Mouse (Mus musculus) right cerebral cortex, postnatal 25 days (tissue): ENCODE results near the gene Cwh43.
A peak's percentile ranks its signal among the peaks of the same experiment; 100 is the strongest.

Experiments
- DNase-seq: peaks from one replicate; pipeline ENCODE4 v3.0.0; 2022

Gene Cwh43

DNA sequence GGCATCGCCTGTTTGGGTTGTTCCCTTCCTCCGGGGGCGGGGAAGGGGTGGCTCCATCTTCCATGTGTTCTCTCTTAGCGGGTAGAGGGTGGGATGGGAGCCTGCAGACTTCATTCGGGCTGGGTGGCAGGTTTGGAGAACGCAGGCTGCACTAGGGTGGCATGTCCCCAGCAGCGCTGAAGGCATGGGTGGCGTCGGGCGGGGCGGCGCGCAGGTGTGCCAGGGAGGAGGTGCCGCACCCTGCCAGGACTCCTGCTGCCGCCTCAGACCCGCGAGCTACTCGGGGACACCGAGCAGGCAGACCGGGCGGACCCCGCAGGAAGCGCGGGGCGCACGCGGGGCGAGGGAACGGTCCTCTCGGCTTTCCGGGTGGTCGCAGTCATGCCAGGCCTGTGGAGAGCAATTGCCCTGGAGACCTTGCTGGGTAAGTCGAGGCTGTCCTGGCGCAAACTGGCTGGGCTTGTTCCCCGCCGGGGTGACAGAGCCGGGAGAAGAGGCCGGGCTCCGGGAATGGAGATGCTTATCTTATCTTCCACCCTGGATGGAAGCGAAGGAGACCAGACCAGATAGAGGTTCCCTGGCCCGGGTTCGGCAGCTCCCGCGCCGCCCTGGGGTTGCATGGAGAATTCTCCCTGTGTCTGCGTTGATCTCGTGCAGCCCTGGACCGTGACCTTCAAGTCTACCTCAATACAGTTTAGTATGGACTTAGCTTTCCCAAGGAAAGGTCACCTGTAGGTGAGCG, at the start of gene Cwh43:
Gene Cwh43 (plus strand): TSS at position 95 of the 742 bp plus-strand sequence.
- peak; percentile 45 for DNase-seq

- DNase-seq, result no peak
Measured at GRCm38 (mm10) chr5:73359134-73359751, 46.6 kb upstream of the Cwh43 start.

DNA sequence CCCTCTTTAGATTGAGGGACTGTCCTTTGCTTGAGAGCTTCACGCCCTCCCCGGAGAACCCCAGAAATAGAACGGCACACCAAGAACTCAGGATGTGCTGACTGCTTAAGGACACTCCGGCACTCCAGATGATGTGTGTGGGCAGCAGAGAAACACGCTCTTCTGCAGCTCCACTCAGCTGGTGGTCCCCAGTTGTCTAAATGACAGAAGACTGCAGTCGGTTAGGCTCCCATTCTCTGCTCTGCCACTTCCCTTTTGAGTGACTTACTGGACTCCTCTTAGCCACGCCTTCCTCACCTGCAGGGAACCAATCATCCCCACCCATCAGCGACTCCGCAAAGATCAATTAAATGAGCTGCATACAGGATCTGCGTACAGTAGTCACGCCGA, 46.1 kb upstream of the Cwh43 start:
- peak; percentile 66 for DNase-seq

- no peak for DNase-seq
Measured at GRCm38 (mm10) chr5:73360240-73360639, 45.6 kb upstream of the Cwh43 start.

- no peak for DNase-seq
Measured at GRCm38 (mm10) chr5:73362338-73362737, 43.5 kb upstream of the Cwh43 start.

GRCm38 (mm10) chr5:73362791-73363190, 43.1 kb upstream of the Cwh43 start:
- DNase-seq, result no peak

DNA sequence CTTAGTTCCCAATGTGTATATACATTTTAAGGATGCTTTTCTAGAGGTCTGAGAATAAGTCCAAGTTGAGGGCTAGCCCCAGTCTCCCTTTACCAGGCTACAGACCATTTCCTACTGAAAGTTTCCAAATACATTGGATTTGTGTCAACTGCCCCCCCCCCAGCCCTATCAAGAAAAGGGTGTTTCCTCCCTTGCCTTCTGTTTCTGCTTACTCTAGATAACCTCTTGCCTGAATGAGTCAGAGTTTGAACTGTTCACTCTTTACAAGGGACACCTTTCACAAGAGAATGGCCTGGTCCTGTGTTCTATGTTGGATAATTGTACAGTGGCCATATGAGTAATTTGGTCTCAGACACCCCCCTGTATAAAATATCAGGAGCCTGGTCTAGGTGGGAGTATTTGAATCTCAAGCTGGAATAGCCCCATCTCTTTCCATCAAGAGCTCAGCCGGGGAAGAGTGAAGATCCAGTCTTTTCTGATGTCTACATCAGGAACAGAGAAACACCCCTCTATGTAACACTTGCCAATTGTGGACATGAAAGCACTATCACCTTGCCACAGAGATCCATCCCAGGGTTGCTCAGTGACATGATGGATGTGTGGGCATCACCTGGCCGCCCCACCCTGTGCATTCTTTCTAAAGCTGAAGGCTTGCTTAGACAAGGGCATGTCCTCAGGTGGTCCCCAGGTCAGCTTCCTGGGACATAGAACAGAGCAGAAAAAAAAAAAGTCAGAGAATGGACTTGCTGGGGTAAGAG, 41.6 kb upstream of the Cwh43 start:
- DNase-seq, result no peak

DNA sequence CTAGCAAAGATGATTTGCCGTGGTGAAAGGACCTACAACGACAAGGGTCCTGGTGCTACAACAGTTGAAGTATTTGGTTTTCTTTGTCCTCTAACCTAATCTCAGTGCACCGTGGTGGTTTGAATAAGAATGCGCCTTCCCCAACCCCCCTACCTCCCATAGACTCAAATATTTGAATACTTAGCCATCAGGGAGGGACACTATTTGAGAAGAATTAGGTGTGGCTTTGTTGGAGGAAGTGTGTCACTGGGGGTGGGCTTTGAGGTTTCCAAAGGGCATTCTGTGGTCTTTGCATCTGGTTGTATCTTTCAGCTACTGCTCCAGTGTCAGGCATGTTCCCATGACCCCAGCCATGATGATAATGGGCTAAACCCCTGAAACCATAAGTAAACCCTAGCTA, 38.0 kb upstream of the Cwh43 start:
- no peak for DNase-seq

- no peak for DNase-seq
Measured at GRCm38 (mm10) chr5:73368845-73369447, 36.9 kb upstream of the Cwh43 start.

DNA sequence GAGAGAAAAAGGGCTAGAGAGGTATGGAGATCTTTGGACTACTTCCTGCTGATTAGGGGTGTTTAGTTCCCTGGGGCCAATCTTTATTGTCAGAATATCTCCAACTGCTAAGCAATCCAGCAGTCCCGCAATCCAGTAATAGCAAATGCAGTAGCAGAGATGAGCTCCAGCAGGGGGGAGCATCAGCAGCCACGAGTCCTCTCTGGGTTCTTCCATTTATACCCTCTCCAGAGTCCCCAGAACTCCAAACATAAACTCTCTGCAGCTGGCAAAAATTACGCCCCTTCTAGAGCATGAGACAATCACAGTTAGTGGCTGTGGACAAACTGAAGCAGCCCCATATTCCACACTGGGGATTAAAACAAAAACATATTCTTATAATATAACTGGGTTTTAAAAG, 36.1 kb upstream of the Cwh43 start:
- no peak for DNase-seq

DNA sequence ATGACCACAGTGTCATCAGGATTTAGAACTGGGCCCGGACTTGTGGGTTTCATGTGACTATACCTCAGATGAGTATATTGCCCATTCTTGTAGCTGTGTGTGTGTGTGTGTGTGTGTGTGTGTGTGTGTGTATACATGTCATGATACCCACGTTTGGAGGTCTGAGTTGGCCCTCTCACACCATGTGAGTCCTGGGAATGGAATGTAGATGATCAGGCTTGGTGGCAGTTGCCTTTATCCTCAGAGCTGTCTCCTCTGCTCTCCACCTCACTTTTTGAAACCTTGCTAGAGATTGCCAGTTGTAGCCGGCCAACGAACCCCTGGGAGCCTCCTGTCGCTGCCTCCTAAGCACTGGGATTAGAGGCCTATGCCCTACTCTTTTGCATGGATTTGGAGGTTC, 33.3 kb upstream of the Cwh43 start:
- no peak for DNase-seq

DNA sequence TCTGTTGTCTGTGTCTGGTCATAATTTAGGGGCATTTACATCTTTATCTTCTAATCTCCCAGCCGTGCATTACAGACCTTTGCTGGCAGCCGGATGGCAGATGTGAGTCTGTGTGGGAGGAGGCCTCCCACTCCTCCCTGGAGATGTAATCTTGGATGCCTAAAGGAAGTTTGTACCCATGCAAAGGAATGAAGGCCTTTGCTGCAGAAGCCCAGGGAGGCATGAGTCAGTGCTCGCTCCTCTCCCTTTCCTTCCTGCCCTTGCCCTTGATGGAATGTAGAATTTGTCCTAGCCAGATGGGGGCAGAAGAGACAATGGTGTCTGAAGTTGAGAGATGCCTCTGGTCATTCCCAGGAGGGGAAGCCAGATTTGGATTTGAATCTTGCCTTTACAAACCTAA, 32.7 kb upstream of the Cwh43 start:
- no peak for DNase-seq

- DNase-seq, result no peak
Measured at GRCm38 (mm10) chr5:73376041-73376440, 29.8 kb upstream of the Cwh43 start.

DNA sequence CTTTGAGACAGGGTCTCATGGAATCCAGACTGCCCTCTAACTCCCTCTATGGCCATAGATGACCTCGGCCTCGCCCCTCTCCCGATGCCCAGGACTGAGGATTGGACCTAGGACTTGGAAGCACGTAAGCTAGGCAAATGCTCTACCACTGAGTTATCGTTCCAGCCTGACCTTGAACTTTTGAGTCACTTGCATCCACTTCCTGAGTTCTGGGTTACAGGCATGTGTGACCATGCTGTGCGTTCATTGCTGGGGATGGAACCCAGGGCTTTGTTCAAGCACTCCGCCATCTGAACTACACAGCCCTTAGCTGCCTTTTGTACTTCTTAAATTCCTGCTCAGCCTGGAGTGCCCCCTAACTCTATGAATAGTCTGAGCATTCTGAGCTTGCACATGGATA, 29.4 kb upstream of the Cwh43 start:
- no peak for DNase-seq

DNA sequence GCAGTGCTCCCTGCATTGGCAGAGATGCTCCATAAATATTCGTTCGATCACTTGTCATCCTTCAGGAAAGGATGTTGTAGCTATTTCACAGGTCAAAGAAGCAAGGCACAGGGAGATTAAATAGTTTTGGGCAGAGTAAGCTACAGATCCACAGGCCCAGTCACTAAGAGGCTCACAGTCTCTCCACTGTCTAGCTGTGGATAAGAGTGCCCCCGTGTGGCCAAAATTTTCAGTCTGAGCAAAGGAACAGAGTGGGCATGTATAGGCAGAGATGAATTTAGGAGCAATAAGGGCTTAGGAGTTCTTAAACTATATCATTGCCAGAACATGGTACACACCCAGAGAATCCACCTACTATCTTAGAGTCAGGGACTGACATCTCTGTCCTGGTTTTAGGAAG, 26.0 kb upstream of the Cwh43 start:
- peak; percentile 81 for DNase-seq

- no peak for DNase-seq
Measured at GRCm38 (mm10) chr5:73380829-73381228, 25.0 kb upstream of the Cwh43 start.

DNA sequence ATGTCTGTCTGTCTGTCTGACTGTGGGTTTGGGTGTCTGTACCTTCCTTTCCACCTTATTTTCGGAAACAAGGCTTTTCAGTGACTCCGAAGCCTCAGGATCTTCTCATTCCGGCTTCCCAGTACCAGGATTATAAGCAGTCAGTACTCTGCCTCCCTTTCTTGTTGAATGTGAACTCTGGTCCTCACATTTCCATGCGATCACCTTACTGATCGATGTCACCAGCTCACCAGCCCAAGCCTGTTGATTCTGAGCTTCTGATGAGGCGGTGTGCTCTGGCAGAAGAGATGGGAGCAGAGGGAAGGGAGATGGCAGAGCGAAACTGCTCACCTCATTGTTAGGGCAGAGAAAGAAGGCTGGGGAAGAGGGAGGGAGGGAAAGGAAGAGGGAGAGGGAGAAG, 24.4 kb upstream of the Cwh43 start:
- DNase-seq, result no peak

- DNase-seq, result no peak
Measured at GRCm38 (mm10) chr5:73381976-73382540, 23.8 kb upstream of the Cwh43 start.

DNA sequence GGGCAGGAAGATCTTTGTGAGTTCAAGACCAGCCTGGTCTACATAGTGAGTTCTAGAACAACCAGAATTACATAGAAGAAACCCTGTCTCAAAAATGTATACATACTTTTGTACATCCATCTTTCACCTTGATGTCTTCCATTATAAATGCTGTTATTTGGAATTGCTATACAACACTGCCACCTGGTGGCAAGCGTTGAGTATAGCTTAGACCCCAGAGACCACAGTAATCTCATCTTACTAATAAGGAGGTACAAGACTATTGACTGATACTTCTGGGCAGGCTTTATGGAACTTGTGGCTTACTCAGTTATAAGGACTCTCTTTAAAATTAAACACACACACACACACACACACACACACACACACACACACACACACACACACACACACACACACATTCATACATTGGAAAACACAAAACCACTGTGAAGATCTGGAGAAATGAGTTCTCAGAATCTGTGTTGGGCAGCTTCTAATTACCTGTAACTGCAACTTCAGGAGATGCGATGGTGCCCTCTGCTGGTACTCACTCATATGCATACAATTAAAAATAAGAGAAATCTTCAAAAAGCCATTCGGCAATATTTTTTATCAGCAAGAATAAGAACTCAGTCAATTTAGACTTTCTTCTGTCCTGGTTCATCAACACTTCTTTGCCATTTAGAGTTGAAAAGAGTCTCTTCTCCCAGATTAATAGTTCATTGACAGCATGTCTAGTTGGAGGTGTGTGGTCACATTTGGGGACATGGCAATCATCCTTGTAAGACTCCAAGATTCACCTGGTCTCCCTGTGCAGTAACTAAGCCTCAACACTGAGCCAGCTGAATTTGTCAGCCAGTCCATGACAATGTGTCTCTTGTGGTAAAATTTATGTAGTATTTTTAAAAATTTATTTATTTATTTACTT, 22.9 kb upstream of the Cwh43 start:
- DNase-seq, result peak; percentile 61

- no peak for DNase-seq
Measured at GRCm38 (mm10) chr5:73383647-73383970, 22.3 kb upstream of the Cwh43 start.

GRCm38 (mm10) chr5:73393041-73393440, 12.8 kb upstream of the Cwh43 start:
- no peak for DNase-seq

DNA sequence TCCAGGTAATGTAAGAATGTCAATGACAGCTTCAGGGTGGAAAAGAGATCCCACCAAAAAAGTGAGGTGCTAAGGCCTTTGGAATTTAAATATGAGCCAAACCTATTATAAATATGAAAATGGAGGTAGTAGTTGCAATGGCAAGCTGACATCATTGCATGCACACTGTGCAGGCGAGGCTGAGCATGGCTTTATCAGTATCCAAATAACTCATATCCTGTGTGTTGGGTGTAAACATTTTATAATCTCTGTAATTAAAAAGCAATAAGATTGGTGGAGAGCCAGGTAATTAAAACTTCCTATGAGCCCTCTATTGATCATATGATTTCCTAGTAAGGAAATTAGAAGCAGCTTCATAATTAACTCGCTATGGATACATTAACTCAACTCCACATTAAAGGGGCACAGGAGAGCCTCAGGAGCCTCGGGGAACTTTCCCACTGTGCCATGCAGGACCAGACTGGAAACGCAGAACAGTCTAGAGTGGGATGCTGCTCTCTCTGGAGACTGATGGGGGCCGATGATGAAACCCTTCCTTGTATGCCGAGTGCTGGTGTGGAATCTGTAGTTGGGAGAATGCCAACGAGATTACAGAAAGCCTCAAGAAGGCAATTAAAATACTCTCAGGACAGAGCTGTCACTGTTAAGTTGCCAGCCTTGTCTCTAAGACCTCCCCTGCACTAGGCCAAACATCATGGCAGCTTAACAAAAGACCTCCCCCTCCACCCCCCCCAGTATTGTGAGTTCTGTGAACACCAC, 5.9 kb upstream of the Cwh43 start:
- DNase-seq, result no peak
